In genomic region chr2:104703158-104703557, GRCm38 (mm10) we compare ENCODE assay signal across 21 mouse cellular contexts. TPM values are rescaled to one million over a fixed set of nuclear protein-coding genes. Genes with fewer than 3 reads are reported as not detected.
"Had no signal": no experiment of that assay in that cellular context is flagged by ENCODE, and none has a peak within 500 bp of the region (broad histone marks: within the 10 kb centered on the region; RNA-seq: fewer than 3 reads in every experiment).

No protein-coding gene starts in this region.

- H3K9ac ChIP-seq: neural tube, embryonic 15.5 days; stomach, embryonic 15.5 days had no signal

- H3K4me3 ChIP-seq: neural tube, embryonic 15.5 days; stomach, embryonic 15.5 days had no signal

- H3K27ac ChIP-seq: neural tube, embryonic 15.5 days; stomach, embryonic 15.5 days; stomach, postnatal 0 days had no signal

- H3K36me3 ChIP-seq: stomach, embryonic 15.5 days had no signal

- H3K4me2 ChIP-seq: neural tube, embryonic 15.5 days; stomach, embryonic 15.5 days had no signal

- DNase-seq: retina, postnatal 1 day; right cerebral cortex, adult 18-20 months; right cerebral cortex, postnatal 14 days; right cerebral cortex, postnatal 25 days; right cerebral cortex, postnatal 4 days; spleen, adult 18-20 months; thymus, adult 18-20 months; thymus, adult 2 months; thymus, postnatal 14 days; thymus, postnatal 25 days; thymus, postnatal 36 days; thymus, postnatal 4 days had no signal

- H3K4me1 ChIP-seq: neural tube, embryonic 15.5 days; stomach, embryonic 15.5 days had no signal

- H3K27me3 ChIP-seq: neural tube, embryonic 15.5 days; stomach, embryonic 15.5 days had no signal

- H3K9me3 ChIP-seq: neural tube, embryonic 15.5 days; stomach, embryonic 15.5 days had no signal

RNA-seq across cellular contexts. Expression of gene Pin1rt1, which starts 13.0 kb away (rescaled TPM):
- total RNA-seq: neutrophil, adult 5-6 weeks had no signal
- polyA plus RNA-seq: small intestine, adult 2 months; spleen, adult 2 months; stomach, embryonic 14.5 days; stomach, embryonic 15.5 days; stomach, postnatal 0 days; thymus, adult 2 months; thymus, postnatal 0 days; urinary bladder, adult 2 months had no signal
